Mouse (Mus musculus) brain, embryonic 14.5 days (tissue): ENCODE measurements around the gene Lamb3.

Experiments used
- CTCF ChIP-seq: fragments of 200-500 bp; IDR thresholded peaks from 2 replicates; pipeline ENCODE4 v1.5.1; 2012; ENCODE audit warnings: inconsistent platforms, mild to moderate bottlenecking, moderate library complexity, borderline replicate concordance; ENCODE audit not compliant: insufficient read depth, insufficient read length; ENCODE audit errors: extremely low read depth
- POLR2A ChIP-seq: fragments of 200-500 bp; IDR thresholded peaks from 2 replicates; pipeline ENCODE4 v1.6.1; 2012; ENCODE audit warnings: mild to moderate bottlenecking, inconsistent platforms, borderline replicate concordance; ENCODE audit not compliant: poor library complexity, insufficient read depth, insufficient read length, severe bottlenecking; ENCODE audit errors: extremely low read depth

DNA sequence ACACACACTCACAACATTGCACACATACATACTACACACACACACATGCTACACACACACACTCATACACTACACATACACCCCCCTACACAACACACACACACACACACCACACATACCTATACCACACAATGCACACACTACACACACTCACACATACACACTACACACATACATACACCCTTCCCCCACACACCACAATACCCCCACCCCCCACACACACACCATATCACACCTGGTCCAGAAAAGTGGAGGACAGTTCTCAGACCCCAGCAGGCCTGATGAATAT lies 48.7 kb downstream of the Lamb3 start:
- TF ChIP-seq POLR2A (no peak), CTCF (no peak)
